Comparison of ENCODE assay signal across 8 mouse cellular contexts in genomic region chr4:47207969-47208420, GRCm38 (mm10). TPM values are rescaled to one million over a fixed set of nuclear protein-coding genes. Genes with fewer than 3 reads are reported as not detected.
DNase-seq lines count a peak whose midpoint lies in the region; ATAC-seq and TF ChIP-seq lines count a peak whose summit lies in the region.

Col15a1 (plus strand) TSS chr4:47208161.

- TF ChIP-seq CTCF in lung, embryonic 14.5 days (IDR thresholded peaks at IDR 0.05; ENCODE audit: low read depth), result no peak

- peak; percentile 60 for DNase-seq in lung, embryonic 14.5 days
- no peak for DNase-seq in lung, postnatal 36 days
- DNase-seq in embryo, embryonic 11 days, result peak; percentile 47
- DNase-seq in heart, adult 8-10 months (ENCODE audit: low spot score), result no peak
- peak; percentile 64 for DNase-seq in limb, embryonic 11.5 days (ENCODE audit: low spot score)
- peak; percentile 20 for DNase-seq in retina, postnatal 1 day
- no peak for DNase-seq in cerebellum, adult 9-11 months
- no peak for DNase-seq in ovary, postnatal 36 days (ENCODE audit: low spot score)

- H3K4me1 ChIP-seq in lung, embryonic 14.5 days (ENCODE audit: insufficient read depth), result peaks cover 11% of the 10 kb centered on the region; the same call in 1 of the 2 replicates
- H3K4me1 ChIP-seq in limb, embryonic 11.5 days (ENCODE audit: control insufficient read depth, insufficient read depth, low read length), result 0 out of 2 replicates have a peak, but pooled peaks cover 4% of the 10 kb centered on the region

- H3K9ac ChIP-seq in lung, embryonic 14.5 days, result peak within 1 kb of the TSS; percentile 48
- peak within 1 kb of the TSS; percentile 67 for H3K9ac ChIP-seq in limb, embryonic 11.5 days (ENCODE audit: low read length)

- H3K9me3 ChIP-seq in lung, embryonic 14.5 days (ENCODE audit: low read depth, low read length), result no peaks in the 10 kb centered on the region
- H3K9me3 ChIP-seq in limb, embryonic 11.5 days (ENCODE audit: control insufficient read depth, low read length), result no peaks in the 10 kb centered on the region

- H3K4me3 ChIP-seq in lung, embryonic 14.5 days (ENCODE audit: low read depth, low read length), result peak within 1 kb of the TSS; percentile 49
- H3K4me3 ChIP-seq in limb, embryonic 11.5 days (ENCODE audit: low read depth, low read length), result peak within 1 kb of the TSS; percentile 51

- no peaks in the 10 kb centered on the region for H3K36me3 ChIP-seq in lung, embryonic 14.5 days (ENCODE audit: insufficient read depth)
- H3K36me3 ChIP-seq in limb, embryonic 11.5 days (ENCODE audit: control insufficient read depth, insufficient read depth, low read length), result no peaks in the 10 kb centered on the region

- H3K27me3 ChIP-seq in lung, embryonic 14.5 days (ENCODE audit: insufficient read depth, low read length), result peaks cover 41% of the 10 kb centered on the region
- peaks cover 43% of the 10 kb centered on the region for H3K27me3 ChIP-seq in limb, embryonic 11.5 days (ENCODE audit: control insufficient read depth, insufficient read depth, low read length)

- no peak within 1 kb of the TSS for H3K27ac ChIP-seq in lung, embryonic 14.5 days (ENCODE audit: low read depth)
- no peak within 1 kb of the TSS for H3K27ac ChIP-seq in limb, embryonic 11.5 days (replicated peaks; ENCODE audit: low read depth, low read length)

- under 1% methylated on average over 45 of the region's 45 CpGs for WGBS in lung, embryonic 14.5 days
- WGBS in limb, embryonic 11.5 days, result under 1% methylated on average over 13 of the region's 45 CpGs

- peak within 1 kb of the TSS; percentile 78 for H3K4me2 ChIP-seq in lung, embryonic 14.5 days
- peak within 1 kb of the TSS; percentile 93 for H3K4me2 ChIP-seq in limb, embryonic 11.5 days (ENCODE audit: low read depth, severe bottlenecking)

- ATAC-seq in lung, embryonic 14.5 days (ENCODE audit: insufficient read depth), result peak; percentile 48
- 0 out of 2 replicates have a peak, but pooled peaks have one; percentile 9 for ATAC-seq in limb, embryonic 11.5 days (ENCODE audit: insufficient number of reproducible peaks, low FRiP score, low TSS enrichment, low read depth)

RNA-seq across cellular contexts. Expression of gene Col15a1, which starts in this region (rescaled TPM):
- 22.1 and 22.8 TPM in 2 replicates for polyA plus RNA-seq in lung, embryonic 14.5 days (2014; fragmentation: Nextera tagmentation; extraction: Ambion mirVana)
- 10 to 100 TPM; 29.9 to 58.5 (median 52.4) TPM for total RNA-seq in heart, adult 8-10 months (2022)
- 8.6 and 8.7 TPM in 2 replicates for polyA plus RNA-seq in limb, embryonic 11.5 days (2014; fragmentation: Nextera tagmentation; extraction: Ambion mirVana)

Comparison
In these comparisons a context has a peak if more than half of its experiments do, and no peak if none do; other contexts are left out.
1. DNase-seq: peak in lung, embryonic 14.5 days (single experiment), embryo, embryonic 11 days (single experiment), limb, embryonic 11.5 days (single experiment) and retina, postnatal 1 day (single experiment); none in lung, postnatal 36 days (single experiment), heart, adult 8-10 months (single experiment), cerebellum, adult 9-11 months (single experiment) and ovary, postnatal 36 days (single experiment).